Mouse (Mus musculus): ENCODE results near the gene Glb1. TPM values are rescaled to one million over a fixed set of nuclear protein-coding genes. Genes with fewer than 3 reads are reported as not detected.

Gene Glb1
- total RNA-seq, 2 experiments from 2014 or later = 22.9 to 29.5 TPM

DNA sequence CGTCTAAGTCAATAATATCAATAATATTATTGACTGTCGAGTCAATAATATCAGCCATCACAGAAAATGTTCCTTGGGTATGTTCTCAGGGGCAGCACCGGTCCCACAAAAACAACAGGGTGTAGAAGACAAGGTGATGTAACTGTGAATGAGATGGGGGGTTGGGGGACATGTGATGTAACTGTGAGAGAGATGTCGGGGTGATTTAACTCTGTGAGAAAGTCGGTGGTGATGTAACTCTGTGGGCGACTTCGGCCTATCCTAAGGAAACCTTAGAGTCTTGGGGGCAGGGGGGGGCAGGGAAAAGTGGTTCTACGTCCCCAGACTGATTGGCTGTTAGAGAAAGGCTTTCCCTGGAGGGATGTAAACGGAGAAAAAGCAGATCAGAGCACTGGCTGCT lies 41.3 kb downstream of the Glb1 start:
- no peak for DNase-seq (ENCODE audit: low spot score in 2 of 2)

DNA sequence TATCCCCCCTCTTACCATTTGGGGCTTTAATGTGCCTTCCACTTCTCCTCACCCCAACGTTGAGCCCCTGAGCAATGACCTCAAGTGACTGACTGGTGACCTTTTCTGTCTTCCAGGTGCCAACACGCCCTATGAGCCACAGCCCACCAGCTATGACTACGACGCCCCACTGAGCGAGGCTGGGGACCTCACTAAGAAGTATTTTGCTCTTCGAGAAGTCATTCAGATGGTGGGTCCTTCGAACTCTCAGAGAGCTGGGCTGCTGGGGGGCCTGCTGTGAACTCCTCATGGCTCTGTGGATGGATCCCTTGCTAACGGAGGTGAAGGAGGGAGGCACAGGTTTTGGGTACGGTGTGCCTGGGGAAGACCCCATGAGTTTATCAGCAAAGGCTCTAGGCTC lies 42.0 kb downstream of the Glb1 start:
- DNase-seq (ENCODE audit: low spot score in 2 of 2) = no peak

DNA sequence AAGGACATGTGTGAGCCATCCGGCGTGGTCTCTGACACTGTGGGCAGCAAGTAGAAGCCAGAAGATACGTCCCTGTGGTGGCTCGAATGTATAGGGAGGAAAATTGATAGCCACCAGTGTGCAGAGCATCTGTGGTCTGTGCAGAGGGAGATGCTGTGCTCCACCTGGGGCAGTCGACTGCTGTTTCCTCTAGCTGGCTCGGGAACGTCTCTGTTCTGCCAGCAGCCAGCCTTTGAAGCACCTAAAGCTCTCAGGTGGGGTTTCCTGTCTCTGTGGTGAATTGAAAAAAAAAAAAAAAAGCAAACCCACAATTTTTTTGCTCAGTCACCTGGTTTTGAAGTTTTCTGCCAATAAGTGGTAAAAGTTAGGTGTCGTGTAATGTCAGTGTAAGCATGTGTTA lies 42.5 kb downstream of the Glb1 start:
- no peak for DNase-seq (ENCODE audit: low spot score in 2 of 2)

DNA sequence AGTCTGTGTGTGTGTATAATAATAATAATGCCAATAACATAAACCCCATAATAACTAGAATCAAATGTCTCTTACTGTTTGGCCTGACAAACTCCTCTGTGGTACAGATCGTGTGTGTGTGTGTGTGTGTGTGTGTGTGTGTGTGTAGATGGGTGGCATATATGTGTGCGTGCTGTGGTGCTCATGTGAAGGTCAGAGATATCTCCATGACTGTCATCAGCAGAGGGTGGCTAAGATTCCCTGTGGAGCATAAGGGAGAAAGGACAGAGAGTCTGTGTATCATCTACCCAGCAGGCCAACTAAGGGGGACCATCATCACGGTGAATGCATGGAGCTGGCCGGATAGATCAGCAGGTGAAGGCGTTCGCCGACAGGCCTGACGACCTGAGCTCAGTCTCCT lies 46.0 kb downstream of the Glb1 start:
- no peak for DNase-seq (ENCODE audit: low spot score in 2 of 2)

DNA sequence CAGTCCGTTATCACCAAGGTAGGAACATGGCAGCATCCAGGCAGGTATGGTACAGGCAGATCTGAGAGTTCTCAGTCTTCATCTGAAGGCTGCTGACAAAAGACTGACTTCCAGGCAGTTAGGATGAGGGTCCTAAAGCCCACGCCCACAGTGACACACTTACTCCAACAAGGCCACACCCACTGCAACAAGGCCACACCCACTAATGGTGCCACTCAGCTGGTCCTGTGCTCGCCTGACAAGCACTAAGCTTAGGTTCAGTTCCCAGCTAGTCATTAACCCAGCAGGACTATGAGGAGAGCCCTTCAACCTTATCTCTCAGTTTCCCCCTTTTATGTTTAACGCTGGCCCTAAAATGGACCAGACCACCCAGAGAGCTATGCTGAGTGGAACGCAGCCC lies 47.8 kb downstream of the Glb1 start:
- DNase-seq (ENCODE audit: low spot score in 2 of 2) = no peak

DNA sequence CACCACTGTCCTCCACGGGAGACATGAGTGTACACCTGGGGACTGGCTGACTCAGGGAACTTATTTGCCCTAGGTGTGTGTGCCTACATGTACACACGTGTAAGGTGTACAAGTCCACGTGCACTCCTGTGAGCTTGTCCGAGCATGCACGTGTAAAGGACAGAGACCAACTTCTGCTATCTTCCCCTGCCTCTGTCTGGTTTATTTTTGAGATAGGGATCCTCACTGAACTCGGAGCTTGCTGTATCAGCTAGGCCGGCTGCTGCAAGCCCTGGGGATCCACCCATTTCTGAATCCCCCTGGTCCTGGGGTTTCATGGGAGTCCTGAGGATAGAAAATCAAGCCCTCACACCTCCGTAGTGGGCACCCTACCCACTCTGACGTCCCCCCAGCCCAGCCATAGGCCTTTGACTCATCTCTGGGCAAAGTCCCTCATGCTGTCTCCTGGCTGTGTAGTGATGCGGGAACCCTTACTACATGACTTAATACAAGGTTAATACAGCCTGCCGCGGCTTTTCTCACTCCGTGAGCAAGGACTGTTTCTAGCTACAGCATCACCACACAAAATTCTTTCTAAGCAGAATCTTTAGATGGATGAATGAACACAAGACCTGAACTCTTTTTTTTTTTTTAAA lies 48.4 kb downstream of the Glb1 start:
- no peak for DNase-seq (ENCODE audit: low spot score in 2 of 2)

DNA sequence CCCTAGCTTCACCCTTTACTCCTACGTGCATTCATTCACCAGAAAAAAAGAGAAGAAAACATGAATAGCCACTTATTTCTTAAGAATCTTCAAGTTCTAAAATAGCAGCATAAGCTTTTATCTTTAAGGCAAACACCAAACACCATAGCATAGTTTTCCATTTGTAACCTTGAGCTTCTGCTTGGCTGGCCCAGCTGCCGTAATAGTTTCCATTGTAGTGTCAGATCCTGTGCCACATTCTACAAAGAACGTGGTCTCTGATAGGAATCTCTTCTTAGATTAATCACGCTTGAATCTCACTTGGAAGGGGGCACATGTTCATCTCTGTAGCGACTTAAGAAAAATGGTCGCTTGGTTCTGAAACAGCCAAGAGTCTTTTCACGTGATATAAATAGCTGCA lies 50.7 kb downstream of the Glb1 start:
- no peak for DNase-seq (ENCODE audit: low spot score in 2 of 2)

DNA sequence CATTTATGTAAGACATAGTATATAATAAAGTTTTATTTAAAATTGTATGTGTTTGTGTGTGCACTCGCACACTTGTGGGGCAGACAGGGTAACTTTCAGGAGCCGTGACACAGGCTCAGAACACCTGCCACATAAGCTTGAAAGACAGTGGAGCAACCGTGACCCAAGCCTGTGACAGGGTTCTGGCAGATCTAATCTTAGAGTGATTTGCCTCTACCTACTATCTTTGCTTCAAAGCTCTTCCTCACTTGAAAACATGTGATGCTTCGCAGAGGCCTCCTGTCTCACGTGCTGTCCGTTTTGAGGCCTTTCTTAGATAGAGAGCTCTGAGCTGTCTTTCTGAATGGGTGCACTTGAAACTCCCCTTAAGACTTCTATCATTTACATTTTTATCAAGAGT lies 51.5 kb downstream of the Glb1 start:
- DNase-seq (ENCODE audit: low spot score in 2 of 2) = no peak

DNA sequence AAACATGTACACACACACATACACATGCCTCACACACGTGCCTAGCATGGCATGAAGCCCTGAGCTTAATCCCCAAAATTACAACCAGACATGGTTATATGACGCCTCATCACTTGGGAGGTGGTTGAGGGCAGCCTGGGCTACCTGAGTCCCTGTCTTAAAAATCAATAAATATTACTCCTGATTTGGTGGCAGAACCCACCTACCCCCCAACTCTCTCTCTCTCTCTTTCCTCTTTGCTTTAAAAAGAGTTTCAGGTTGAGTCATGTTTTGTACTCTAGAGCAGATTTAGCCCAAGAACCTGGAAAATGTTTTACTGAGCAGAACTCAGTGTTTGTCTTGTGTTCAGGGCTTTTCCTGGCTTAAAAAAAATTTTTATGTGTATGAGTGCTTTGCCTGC lies 54.5 kb downstream of the Glb1 start:
- no peak for DNase-seq (ENCODE audit: low spot score in 2 of 2)

DNA sequence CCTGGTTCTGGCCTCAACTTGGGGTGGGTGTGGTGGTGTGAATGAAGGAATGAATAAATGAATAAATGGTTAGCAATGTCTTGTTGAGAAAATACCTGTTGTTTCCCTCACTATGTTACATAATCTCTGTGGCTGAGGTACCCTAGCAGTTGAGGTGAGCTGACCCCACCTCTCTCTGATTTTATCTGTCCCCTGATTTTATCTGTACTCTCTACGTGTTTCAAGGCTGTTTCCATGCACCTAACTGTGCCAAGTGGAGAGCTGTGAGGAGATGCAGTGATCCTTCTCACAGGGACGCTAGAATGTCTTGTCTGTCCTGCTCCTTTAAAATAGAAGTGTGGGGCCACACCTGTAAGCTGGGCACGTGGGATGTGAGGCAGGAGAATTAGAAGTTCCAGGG lies 57.6 kb downstream of the Glb1 start:
- DNase-seq (ENCODE audit: low spot score in 2 of 2) = no peak

DNA sequence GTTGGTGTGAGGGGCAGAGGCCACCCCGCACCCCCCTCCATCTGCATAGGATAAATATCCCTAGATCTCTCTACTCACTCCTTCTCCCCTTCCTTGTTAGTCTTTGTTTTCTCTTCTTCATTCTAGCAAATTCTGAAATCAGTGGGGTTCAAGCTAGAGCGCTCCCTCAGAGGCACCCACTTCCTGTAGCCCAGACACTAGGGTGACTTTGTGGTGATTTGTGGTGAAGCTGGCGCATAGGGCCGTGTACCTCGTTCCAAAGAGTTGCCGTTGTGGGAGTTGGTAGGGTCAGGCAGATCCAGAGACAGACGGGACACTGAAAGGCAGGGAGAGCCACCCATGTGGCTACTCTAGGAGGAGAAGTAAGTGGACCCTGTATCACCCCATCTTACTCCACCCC lies 61.7 kb downstream of the Glb1 start:
- DNase-seq (ENCODE audit: low spot score in 2 of 2) = no peak

DNA sequence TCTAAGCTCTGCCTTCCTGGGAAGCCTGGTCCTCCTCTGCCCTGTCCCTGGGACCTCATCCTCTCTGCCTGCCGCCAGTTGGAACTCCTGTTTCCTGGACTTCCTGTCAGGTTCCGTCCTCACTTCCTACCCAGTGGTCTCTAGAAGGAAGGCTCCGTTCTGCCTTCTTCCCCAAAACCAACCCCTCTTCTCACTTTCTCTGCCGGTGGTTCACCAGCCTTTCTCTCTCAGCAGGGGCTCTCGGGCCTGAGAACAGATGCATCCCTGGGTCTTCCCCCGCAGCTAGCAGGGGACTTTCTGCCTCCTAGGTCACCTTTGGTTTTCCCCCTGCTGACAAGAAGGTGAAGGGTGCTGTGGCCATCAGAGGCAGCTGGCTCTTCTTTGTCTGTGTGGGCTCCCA lies 64.6 kb downstream of the Glb1 start:
- no peak for DNase-seq (ENCODE audit: low spot score in 2 of 2)

DNA sequence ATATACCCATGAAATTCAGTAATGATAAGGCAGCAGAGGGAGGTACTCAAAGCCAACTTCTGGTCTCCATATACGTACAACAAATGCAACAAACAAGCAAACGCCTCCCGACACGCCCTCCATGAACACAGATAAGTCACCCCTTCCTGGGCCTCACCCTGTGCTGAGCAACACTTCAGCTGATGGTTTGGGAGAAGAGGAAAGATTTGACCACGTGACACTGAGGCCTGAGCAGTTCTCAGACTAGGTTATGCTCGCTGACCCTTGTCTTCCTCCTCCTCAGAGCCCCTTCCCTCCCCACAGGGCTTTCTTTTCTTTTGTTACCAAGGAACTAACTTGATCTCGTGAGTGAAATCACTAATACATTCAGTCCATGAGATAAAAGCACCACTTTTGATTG lies 66.0 kb downstream of the Glb1 start:
- no peak for DNase-seq (ENCODE audit: low spot score in 2 of 2)

DNA sequence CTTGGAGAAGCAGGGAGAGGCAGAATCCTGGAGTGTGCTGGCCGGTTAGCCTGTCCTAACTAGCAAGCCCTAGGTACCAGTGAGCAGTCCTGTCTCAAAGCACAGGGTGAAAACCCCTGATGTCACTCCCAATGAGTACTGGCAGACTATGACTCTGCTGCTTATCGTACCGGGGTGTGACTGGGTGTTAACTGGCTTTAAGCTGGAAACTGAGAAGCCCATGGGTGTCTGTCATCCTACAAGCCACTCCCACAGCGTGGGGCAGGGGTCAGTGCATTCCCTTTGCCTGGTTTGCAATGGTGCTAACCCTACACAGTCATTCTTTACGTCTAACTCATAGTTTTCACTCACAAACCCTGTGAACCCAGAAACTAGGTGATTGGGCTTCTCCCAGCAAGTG lies 67.3 kb downstream of the Glb1 start:
- no peak for DNase-seq (ENCODE audit: low spot score in 2 of 2)

DNA sequence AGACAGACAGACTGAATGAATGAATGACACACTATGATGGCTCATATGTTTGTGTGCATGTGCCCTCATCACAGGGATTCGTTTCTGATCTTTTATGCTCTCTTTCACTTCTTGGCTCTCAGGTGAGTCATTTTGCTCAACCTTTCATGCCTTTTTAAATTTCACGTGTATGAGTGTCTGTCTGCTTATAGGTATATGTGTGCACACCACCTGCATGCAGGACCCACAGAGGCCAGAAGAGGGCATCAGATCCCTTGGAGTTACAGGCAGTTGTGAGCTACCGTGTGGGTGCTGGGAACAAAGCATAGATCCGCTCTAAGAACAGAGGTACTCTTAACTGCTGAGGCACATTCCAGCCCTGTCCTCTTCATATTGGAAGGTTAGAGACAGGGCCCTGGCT lies 67.8 kb downstream of the Glb1 start:
- DNase-seq (ENCODE audit: low spot score in 2 of 2) = no peak

DNA sequence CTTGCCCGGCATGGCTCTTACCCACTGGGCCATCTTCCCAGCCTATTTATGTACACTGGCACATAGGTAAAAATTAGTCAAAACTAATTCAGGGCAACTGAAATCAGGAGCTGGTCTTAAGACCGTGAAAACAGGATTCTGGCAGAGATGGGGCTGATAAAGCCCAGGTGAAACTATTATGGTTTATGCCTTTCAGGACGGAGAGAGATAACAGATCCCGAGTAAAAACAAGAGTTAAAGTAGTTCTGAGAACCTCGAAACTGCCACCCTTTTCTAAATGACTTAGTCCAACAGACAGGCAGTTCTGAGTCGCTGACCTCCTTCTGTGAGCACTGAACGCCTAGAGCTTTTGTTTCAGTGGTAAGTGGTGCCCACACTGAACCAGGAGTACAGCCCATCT lies 71.0 kb downstream of the Glb1 start:
- no peak for DNase-seq (ENCODE audit: low spot score in 2 of 2)

DNA sequence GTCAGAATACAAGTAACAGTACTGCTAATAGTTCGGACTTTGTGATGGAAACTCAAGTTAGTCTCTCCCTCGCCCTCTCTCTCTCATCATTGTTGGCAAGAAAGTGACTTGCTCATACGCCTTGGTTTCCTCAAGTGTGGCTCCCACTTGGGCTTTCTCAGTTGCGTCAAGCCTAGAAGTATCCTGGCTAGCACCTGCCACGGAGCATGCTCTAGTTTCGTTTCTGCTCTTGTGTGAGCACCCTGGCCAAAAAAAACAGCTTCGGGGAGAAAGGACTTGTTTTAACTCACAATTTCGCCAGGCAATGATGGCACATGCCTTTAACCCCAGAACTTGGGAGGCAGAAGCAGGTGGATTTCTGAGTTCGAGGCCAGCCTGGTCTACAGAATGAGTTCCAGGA lies 76.1 kb downstream of the Glb1 start:
- DNase-seq (ENCODE audit: low spot score in 2 of 2) = no peak

DNA sequence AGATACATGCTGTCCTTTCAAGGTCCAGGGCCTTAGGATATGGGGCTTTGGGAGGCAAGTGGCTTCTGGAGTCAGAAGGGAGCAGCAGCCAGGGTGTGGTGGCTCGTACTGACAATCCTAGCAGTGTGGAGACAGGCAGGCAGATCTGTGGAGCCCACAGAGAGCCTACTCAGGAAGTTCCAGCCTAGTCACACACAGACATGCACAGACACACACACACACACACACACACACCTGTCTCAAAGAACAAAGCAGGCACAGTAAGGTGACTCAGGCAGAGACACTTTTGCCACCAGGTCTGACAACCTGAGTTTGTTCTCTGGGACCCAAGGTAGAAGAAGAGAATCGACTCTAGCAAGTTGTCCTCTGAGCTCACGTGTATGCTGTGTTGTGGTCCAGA lies 80.1 kb downstream of the Glb1 start:
- DNase-seq (ENCODE audit: low spot score in 2 of 2) = no peak

DNA sequence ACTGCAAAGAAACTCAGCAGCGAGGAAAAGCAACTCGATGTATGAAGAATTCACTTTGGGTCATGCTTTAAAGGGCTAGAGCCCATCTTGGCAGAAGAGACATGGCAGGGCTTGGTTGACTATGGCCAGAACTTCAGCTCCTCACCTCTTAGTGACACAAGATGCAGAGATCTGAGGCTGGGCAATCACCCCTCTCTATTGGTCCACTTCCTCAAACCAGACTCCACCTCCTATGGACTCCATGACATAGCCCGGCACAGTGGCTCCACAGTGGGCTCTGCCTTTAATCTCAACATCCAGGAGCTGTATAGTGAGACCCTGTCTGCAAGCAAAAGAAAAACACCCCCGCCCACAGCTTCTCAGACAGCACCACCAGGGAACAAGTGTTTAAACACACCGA lies 83.9 kb downstream of the Glb1 start:
- no peak for DNase-seq (ENCODE audit: low spot score in 2 of 2)

DNA sequence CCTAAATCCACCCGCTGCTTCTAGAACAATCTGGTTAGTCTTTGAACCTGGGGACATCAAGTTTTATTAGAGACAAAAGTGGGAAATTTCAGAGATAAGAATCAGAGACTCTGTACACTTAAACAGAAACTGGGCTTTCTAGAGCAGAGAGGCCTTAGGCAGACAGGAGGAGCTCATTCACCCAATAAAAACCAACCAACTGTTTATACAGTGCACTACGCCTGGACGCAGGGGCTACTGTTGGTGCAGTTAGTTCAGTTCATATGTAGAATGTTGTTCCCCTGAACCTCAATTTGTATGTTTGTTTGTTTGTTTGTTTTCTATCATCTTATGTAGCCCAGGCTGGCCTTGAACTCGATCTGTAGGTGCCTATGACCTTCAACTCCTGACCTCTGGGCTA lies 85.9 kb downstream of the Glb1 start:
- no peak for DNase-seq (ENCODE audit: low spot score in 2 of 2)

DNA sequence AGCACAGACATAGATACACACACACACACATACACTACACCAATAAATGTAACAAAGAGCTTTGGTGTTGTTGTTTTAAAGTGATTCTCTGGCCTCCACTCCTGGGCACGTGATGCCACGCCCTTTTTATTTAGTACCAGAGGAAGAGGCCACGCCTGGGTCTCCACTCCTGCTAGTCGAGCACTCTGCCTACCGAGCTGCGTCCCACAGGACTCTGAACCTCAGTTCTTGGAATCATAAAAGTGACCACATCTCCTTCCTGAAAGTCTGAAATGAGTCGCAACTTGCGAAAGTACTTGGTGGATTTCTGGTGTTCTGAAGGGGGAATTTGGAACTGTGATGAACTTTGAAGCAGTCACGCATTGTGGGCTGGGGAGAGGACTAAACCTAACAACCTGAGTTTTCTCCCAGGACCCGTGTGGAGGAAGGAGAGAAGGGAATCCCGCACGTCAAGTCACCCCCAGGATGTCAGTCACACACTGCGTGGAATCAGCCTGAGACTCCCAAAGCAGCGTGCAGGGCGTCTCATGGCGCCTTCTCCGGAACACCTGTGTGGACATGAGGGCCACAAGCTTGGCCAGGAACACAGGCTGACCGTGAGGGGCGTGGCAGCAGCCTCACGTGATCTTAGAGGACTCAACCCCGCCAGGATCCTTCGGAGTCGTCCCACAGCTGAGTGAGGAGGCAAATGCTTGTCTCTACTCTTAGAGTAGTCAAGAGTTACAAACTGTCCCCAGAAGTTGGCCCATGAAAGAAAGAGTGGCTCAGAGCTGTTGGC lies 86.8 kb downstream of the Glb1 start:
- DNase-seq (ENCODE audit: low spot score in 2 of 2) = no peak

DNA sequence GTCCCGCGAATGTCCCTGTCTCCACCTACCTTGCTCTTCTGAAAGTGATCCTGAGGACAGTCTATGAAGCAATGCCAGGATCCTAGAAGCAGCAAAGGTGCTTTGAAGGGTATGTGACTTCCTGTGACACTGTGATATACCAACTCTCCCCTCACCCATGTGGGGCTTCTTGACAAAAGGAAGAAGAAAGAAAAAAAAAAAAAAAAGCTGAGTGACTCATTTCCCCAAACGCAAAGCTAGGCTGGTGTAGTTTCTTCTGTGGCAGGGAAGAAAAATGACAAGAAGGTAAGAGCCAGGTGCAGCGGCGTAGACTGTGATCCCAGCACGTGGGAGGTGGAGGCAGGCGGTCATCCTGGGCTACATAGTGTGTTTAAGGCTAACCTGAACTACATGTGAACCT lies 95.6 kb downstream of the Glb1 start:
- DNase-seq (ENCODE audit: low spot score in 2 of 2) = no peak

DNA sequence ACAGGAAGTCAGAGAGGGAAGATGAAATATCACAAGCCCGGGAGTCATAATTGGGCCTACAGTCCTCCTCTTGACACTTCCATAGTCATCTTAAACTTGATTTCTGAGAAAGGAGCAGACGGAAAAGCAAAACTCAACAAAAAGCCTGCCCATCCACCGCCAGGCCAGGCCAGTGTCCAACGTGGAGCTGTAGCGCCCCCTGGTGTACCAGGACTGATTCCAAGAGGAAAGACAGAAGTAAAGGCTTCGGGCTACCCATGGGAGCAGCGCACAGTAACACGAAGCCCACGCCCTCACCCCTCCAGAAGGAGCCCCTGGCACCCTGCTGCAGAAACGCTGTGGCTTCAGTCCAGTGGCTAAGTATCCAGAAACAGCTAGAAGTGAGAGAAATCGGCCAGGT lies 97.3 kb downstream of the Glb1 start:
- DNase-seq (ENCODE audit: low spot score in 2 of 2) = peak; percentile 82 to 87
